Mouse (Mus musculus): ENCODE measurements around the gene Ncln.

- TF ChIP-seq CTCF (IDR thresholded peaks at IDR 0.05; ENCODE audit: low read depth, low read length) (no peak), POLR2A (IDR thresholded peaks at IDR 0.05; ENCODE audit: borderline replicate concordance, low read depth, low read length) (no peak)
Measured at GRCm38 (mm10) chr10:81481605-81482532, 14.3 kb downstream of the Ncln start.

Data from bone marrow macrophage, adult 2 months (primary cell).